Mouse (Mus musculus) CH12.LX (cell line): Measurements from ENCODE around the gene Prr29. TPM values are rescaled to one million over a fixed set of nuclear protein-coding genes. Genes with fewer than 3 reads are reported as not detected.

ENCODE experiments used
- DNase-seq: peaks from one replicate; pipeline ENCODE4 v3.0.0-alpha.2; 2013; ENCODE audit errors: extremely low read depth
- H3K27ac ChIP-seq: 2 replicates; pipeline ENCODE4 v1.5.1; 2012; ENCODE audit warnings: low read depth, mild to moderate bottlenecking, control low read depth, moderate library complexity; ENCODE audit not compliant: insufficient read depth
- H3K27me3 ChIP-seq: replicated peaks from 2 replicates; pipeline ENCODE3; 2012; ENCODE audit warnings: inconsistent platforms
- H3K36me3 ChIP-seq, 2 experiments: replicated peaks in 1 of 2; 2 replicates each; pipeline versions ENCODE3 to v1.6.1; 2012; ENCODE audit warnings: inconsistent platforms in 1 of 2, low read length in 1 of 2, mild to moderate bottlenecking in 1 of 2, mixed read lengths in 1 of 2, moderate library complexity in 1 of 2; ENCODE audit not compliant: control insufficient read depth in 1 of 2, insufficient read depth in 1 of 2
- H3K4me1 ChIP-seq, 2 experiments: 2 replicates each; pipeline ENCODE4 v1.6.1; 2012; ENCODE audit warnings: inconsistent platforms in 1 of 2, moderate library complexity in 1 of 2; ENCODE audit not compliant: insufficient read depth in 2 of 2, control insufficient read depth in 1 of 2
- H3K4me2 ChIP-seq: 2 replicates; pipeline ENCODE4 v1.6.1; 2012; ENCODE audit warnings: low read depth, mild to moderate bottlenecking, control low read depth; ENCODE audit not compliant: poor library complexity, insufficient read depth, severe bottlenecking
- H3K4me3 ChIP-seq, 3 experiments: fragments of 150-350 bp in 1 of 3; sonication (generic) in 1 of 3; replicated peaks in 1 of 3; 2 replicates each; pipeline versions ENCODE3 to v1.5.1; 2011 to 2012; ENCODE audit warnings: low read depth in 2 of 3, low read length in 2 of 3, mild to moderate bottlenecking in 2 of 3, moderate library complexity in 2 of 3, control low read depth in 1 of 3, improper control_type of control experiment in 1 of 3, inconsistent platforms in 1 of 3, mixed read lengths in 1 of 3; ENCODE audit not compliant: poor library complexity in 1 of 3
- H3K79me2 ChIP-seq: replicated peaks from 2 replicates; pipeline ENCODE4 v1.6.1; 2012; ENCODE audit warnings: mild to moderate bottlenecking, moderate library complexity; ENCODE audit not compliant: control insufficient read depth, poor library complexity, insufficient read depth, severe bottlenecking; ENCODE audit errors: extremely low read depth
- H3K9ac ChIP-seq: 2 replicates; pipeline ENCODE4 v1.6.1; 2012; ENCODE audit warnings: low read depth, mild to moderate bottlenecking, control low read depth, moderate library complexity; ENCODE audit not compliant: insufficient read depth
- H3K9me3 ChIP-seq: replicated peaks from 2 replicates; pipeline ENCODE3; 2012; ENCODE audit warnings: low read length, inconsistent platforms, mixed read lengths
- BHLHE40 ChIP-seq: IDR thresholded peaks from 2 replicates; pipeline ENCODE4 v1.6.1; 2011; ENCODE audit warnings: mild to moderate bottlenecking, low read depth, low read length, improper control_type of control experiment
- CHD1 ChIP-seq: IDR thresholded peaks from 2 replicates; pipeline ENCODE4 v1.6.1; 2012; ENCODE audit warnings: low read depth, low read length, improper control_type of control experiment, inconsistent platforms
- CHD2 ChIP-seq: IDR thresholded peaks from 2 replicates; pipeline ENCODE4 v1.6.1; 2011; ENCODE audit warnings: low read length, improper control_type of control experiment
- CTCF ChIP-seq, 2 experiments: IDR thresholded peaks in 1 of 2; conservative IDR thresholded peaks in 1 of 2; 2 replicates each; pipeline ENCODE4 v1.5.1; 2011 to 2012; ENCODE audit warnings: low read depth in 2 of 2, low read length in 2 of 2, improper control_type of control experiment in 1 of 2, inconsistent platforms in 1 of 2, mild to moderate bottlenecking in 1 of 2, moderate library complexity in 1 of 2
- E2F4 ChIP-seq: IDR thresholded peaks from 2 replicates; pipeline ENCODE4 v1.6.1; 2011; ENCODE audit warnings: low read depth, low read length, improper control_type of control experiment; ENCODE audit not compliant: insufficient replicate concordance
- ELF1 ChIP-seq: IDR thresholded peaks from 2 replicates; pipeline ENCODE4 v1.6.1; 2014; ENCODE audit warnings: low read depth, mild to moderate bottlenecking, inconsistent platforms, low read length, improper control_type of control experiment
- ETS1 ChIP-seq: conservative IDR thresholded peaks from 2 replicates; pipeline ENCODE4 v1.6.1; 2012; ENCODE audit warnings: low read depth, mild to moderate bottlenecking, inconsistent platforms, low read length, improper control_type of control experiment, moderate library complexity
- IRF4 ChIP-seq: IDR thresholded peaks from 2 replicates; pipeline ENCODE4 v1.6.1; 2014; ENCODE audit warnings: low read depth, mild to moderate bottlenecking, inconsistent platforms, low read length, improper control_type of control experiment
- JUN ChIP-seq: IDR thresholded peaks from 2 replicates; pipeline ENCODE4 v1.6.1; 2011; ENCODE audit warnings: low read depth, mild to moderate bottlenecking, low read length, improper control_type of control experiment, moderate library complexity; ENCODE audit not compliant: insufficient read depth
- MAZ ChIP-seq: IDR thresholded peaks from 2 replicates; pipeline ENCODE4 v1.6.1; 2012; ENCODE audit warnings: low read depth, mild to moderate bottlenecking, inconsistent platforms, low read length, improper control_type of control experiment, moderate library complexity
- MEF2A ChIP-seq: IDR thresholded peaks from 2 replicates; pipeline ENCODE4 v1.6.1; 2014; ENCODE audit warnings: low read depth, mild to moderate bottlenecking, inconsistent platforms, low read length, improper control_type of control experiment, borderline replicate concordance
- MXI1 ChIP-seq: IDR thresholded peaks from 2 replicates; pipeline ENCODE4 v1.6.1; 2011; ENCODE audit warnings: mild to moderate bottlenecking, low read depth, low read length, improper control_type of control experiment
- NRF1 ChIP-seq: IDR thresholded peaks from 2 replicates; pipeline ENCODE4 v1.6.1; 2014; ENCODE audit warnings: low read depth, mild to moderate bottlenecking, inconsistent platforms, low read length, improper control_type of control experiment, moderate library complexity
- RAD21 ChIP-seq: IDR thresholded peaks from 2 replicates; pipeline ENCODE4 v1.6.1; 2011; ENCODE audit warnings: low read depth, mild to moderate bottlenecking, low read length, improper control_type of control experiment, moderate library complexity
- SIN3A ChIP-seq: IDR thresholded peaks from 2 replicates; pipeline ENCODE4 v1.6.1; 2012; ENCODE audit warnings: low read length, improper control_type of control experiment, inconsistent platforms
- SMC3 ChIP-seq: IDR thresholded peaks from 2 replicates; pipeline ENCODE4 v1.6.1; 2011; ENCODE audit warnings: low read depth, low read length, improper control_type of control experiment
- TBP ChIP-seq: conservative IDR thresholded peaks from 2 replicates; pipeline ENCODE4 v1.6.1; 2011; ENCODE audit warnings: low read depth, low read length, improper control_type of control experiment
- TCF12 ChIP-seq: IDR thresholded peaks from 2 replicates; pipeline ENCODE4 v1.6.1; 2014; ENCODE audit warnings: low read depth, mild to moderate bottlenecking, inconsistent platforms, low read length, improper control_type of control experiment
- ZC3H11A ChIP-seq: IDR thresholded peaks from 2 replicates; pipeline ENCODE4 v1.6.1; 2012; ENCODE audit warnings: low read depth, mild to moderate bottlenecking, inconsistent platforms, low read length, improper control_type of control experiment
- ZKSCAN1 ChIP-seq: IDR thresholded peaks from 2 replicates; pipeline ENCODE4 v1.6.1; 2012; ENCODE audit warnings: low read depth, inconsistent platforms, low read length, improper control_type of control experiment, borderline replicate concordance
- ZMIZ1 ChIP-seq: IDR thresholded peaks from 2 replicates; pipeline ENCODE4 v1.6.1; 2012; ENCODE audit warnings: low read depth, mild to moderate bottlenecking, inconsistent platforms, low read length, improper control_type of control experiment
- dilution Hi-C: fragments of 300-500 bp; cut with MboI; formaldehyde crosslinking; loops from 2 replicates; pipeline ENCODE4 v1.14.3; 2020; ENCODE audit warnings: low sequenced_read_pairs; ENCODE audit not compliant: extremely low pct_unique_long_range_greater_than_20kb, extremely low pct_ligation_motif_present
- in situ Hi-C: fragments of 300-500 bp; cut with MboI; formaldehyde crosslinking; loops from 3 replicates; pipeline ENCODE4 v1.14.3; 2019; ENCODE audit warnings: low sequenced_read_pairs, low pct_ligation_motif_present, low pct_unique_long_range_greater_than_20kb, mixed read lengths
- polyA plus RNA-seq: library from polyadenylated mRNA; unstranded; fragments of >175 nt; gene quantifications from 2 replicates; pipeline ENCODE4 v1.2.1, GENCODE M21; 2012; ENCODE audit warnings: low read depth; ENCODE audit not compliant: insufficient read length
- total RNA-seq, 2 experiments: library from RNA; depleted of rRNA; stranded (reverse); fragments of 300-350 nt in 1 of 2; fragments of >200 nt in 1 of 2; gene quantifications; 2 replicates each; pipeline ENCODE4 v1.2.3; 2012 to 2014

Gene Prr29
- total and polyA plus RNA-seq, 3 experiments, result 0.17 to 0.21 TPM; not detected in 1

DNA sequence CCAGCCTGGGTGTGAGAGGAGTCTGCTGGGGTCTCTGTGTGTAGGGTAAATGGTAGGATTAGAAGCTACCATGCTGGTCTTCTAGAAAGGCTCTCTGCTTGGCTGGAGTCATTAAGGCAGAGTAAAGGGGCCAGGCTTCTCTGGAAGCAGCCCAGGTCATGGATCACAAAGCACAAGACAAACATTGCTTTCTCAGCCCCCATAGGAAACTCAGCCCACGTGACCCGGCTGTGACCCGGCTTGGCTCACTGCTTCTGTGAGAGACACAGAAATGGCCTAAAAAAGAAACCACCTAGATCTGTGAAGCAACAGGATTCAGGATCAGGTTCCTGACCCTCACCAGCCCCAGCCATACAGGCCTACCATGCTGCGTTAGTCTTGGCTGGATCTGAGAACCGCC, 40.4 kb upstream of the Prr29 start (continued):
- no peak for TF ChIP-seq CHD2

DNA sequence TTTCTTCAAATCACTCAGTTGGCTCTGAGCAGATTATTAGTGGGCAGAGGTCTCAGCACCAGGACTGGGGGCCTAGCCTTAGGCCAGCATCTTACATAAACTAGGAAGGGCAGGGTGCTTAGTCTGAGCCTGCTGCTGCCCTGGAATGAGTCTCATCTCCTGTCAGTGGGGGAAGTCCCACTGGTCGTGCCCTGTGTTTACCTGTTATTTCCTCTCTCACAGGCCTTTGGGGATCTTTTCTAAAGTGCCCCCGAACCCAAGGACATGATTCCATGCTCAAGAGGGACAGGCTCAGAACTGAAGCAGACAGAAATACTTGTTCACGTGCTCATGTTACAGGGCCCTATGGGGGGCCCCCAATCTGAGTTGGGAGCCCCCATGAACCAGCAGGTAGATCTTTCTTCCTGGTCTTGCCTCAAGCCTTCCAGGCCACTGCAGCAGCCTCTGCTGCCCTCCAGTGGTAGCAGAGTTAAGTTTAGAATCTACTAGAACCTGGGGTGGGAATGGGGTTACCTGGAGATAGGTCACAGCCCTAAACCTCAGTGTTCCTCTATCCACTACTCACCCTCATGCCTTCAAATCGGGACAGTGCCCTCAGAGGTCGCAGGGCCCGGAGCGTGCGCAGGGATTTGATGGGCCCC, 39.6 kb upstream of the Prr29 start:
- peak overlapping the region; percentile 70 for H3K4me2 ChIP-seq
- no peaks in the 10 kb centered on the region for H3K27me3 ChIP-seq
- in situ Hi-C loops, result loop anchor here (5.0 to 10.0 kb wide), 3 partner anchors 38 to 169 kb away; no protein-coding TSS in a partner anchor
- no peaks in the 10 kb centered on the region for H3K9me3 ChIP-seq
- H3K9ac ChIP-seq, result peak overlapping the region; percentile 38
- TF ChIP-seq CHD1, result no peak
- TF ChIP-seq NRF1, result 0 out of 2 replicates have a peak, but pooled peaks have one; percentile 22
- peak; percentile 32 for TF ChIP-seq IRF4
- TF ChIP-seq ETS1, result peak; percentile 57
- TF ChIP-seq ZC3H11A, result peak; percentile 97
- TF ChIP-seq BHLHE40, result peak; percentile 85
- TF ChIP-seq CTCF (conservative IDR thresholded peaks at IDR 0.05 in 1 of 2, IDR thresholded peaks at IDR 0.05 in 1 of 2; ENCODE audit: low read depth in 2 of 2, low read length in 2 of 2), result peak; percentile 64 to 99
- TF ChIP-seq ZMIZ1, result no peak
- 0 out of 2 replicates have a peak, but pooled peaks have one; percentile 13 for TF ChIP-seq JUN
- peak; percentile 99 for TF ChIP-seq RAD21
- 0 out of 2 replicates have a peak, but pooled peaks have one; percentile 7 for TF ChIP-seq TCF12
- 0 out of 2 replicates have a peak, but pooled peaks have one; percentile 44 for TF ChIP-seq MAZ
- TF ChIP-seq SIN3A, result peak; percentile 48
- peak; percentile 81 for TF ChIP-seq ELF1
- no peak for TF ChIP-seq CHD2
- peak; percentile 99 for TF ChIP-seq SMC3
- TF ChIP-seq ZKSCAN1, result no peak
- peak; percentile 70; the same call in 1 of the 2 replicates for TF ChIP-seq MXI1
- TF ChIP-seq E2F4, result no peak
- peak; percentile 41; the same call in 1 of the 2 replicates for TF ChIP-seq MEF2A
- TF ChIP-seq TBP, result 0 out of 2 replicates have a peak, but pooled peaks have one; percentile 15
- H3K27ac ChIP-seq, result peak overlapping the region; percentile 77
- peaks cover 26 to 50% of the 10 kb centered on the region in 2 experiments for H3K4me1 ChIP-seq
- H3K4me3 ChIP-seq, result peak overlapping the region in 1 of 3 experiments; percentile 1
- dilution Hi-C loops, result no loop called here
- peak; percentile 91 for DNase-seq
- H3K36me3 ChIP-seq, result peaks cover 4 to 6% of the 10 kb centered on the region in 2 experiments
- H3K79me2 ChIP-seq, result no peaks in the 10 kb centered on the region
